Mouse (Mus musculus) kidney, adult 18-20 months (tissue): ENCODE data around the gene Rngtt.

Source experiments
- DNase-seq: peaks from one replicate; pipeline ENCODE4 v3.0.0; 2021

The Rngtt gene

GRCm38 (mm10) chr4:33523774-33524173, 213.7 kb downstream of the Rngtt start:
- no peak for DNase-seq

GRCm38 (mm10) chr4:33524481-33525141, 214.5 kb downstream of the Rngtt start:
- peak; percentile 40 for DNase-seq

- DNase-seq: no peak
Observed at GRCm38 (mm10) chr4:33525272-33525671, 215.2 kb downstream of the Rngtt start.

GRCm38 (mm10) chr4:33526092-33526491, 216.0 kb downstream of the Rngtt start:
- DNase-seq: no peak

GRCm38 (mm10) chr4:33526675-33527074, 216.6 kb downstream of the Rngtt start:
- DNase-seq: no peak

- DNase-seq: no peak
Observed at GRCm38 (mm10) chr4:33532596-33532995, 222.5 kb downstream of the Rngtt start.

GRCm38 (mm10) chr4:33544755-33545576, 234.9 kb downstream of the Rngtt start:
- no peak for DNase-seq

GRCm38 (mm10) chr4:33545577-33545879, 235.4 kb downstream of the Rngtt start:
- DNase-seq: no peak

- no peak for DNase-seq
Observed at GRCm38 (mm10) chr4:33546278-33546677, 236.2 kb downstream of the Rngtt start.

- no peak for DNase-seq
Observed at GRCm38 (mm10) chr4:33547315-33547929, 237.3 kb downstream of the Rngtt start.

GRCm38 (mm10) chr4:33549606-33550005, 239.5 kb downstream of the Rngtt start:
- no peak for DNase-seq
